Mouse (Mus musculus) lung, postnatal 10 days (tissue): ENCODE measurements around the gene Luzp1.
A peak's percentile ranks its signal among the peaks of the same experiment; 100 is the strongest.

ENCODE experiments used
- DNase-seq: peaks from one replicate; pipeline ENCODE4 v3.0.0; 2021

Luzp1 gene

DNA sequence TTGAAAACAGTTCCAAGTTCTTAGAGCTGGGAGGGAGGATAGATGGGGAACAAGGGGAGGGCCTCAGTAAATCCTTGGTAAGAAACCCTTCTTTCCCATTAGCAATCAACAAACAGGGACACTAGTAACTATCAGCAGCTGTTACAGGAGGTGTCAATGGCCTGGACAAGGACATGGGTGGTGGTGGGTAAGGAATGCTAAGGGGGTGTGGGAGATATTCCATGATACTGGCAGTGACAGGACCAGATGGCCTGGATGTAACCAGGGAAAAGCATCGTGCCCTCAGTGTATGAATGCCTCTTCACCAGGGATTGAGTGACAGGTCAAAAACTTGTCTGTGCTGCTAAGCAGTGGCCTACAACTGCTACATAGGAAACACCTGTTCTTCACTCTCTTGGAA lies 83.5 kb downstream of the Luzp1 start:
- DNase-seq: no peak

DNA sequence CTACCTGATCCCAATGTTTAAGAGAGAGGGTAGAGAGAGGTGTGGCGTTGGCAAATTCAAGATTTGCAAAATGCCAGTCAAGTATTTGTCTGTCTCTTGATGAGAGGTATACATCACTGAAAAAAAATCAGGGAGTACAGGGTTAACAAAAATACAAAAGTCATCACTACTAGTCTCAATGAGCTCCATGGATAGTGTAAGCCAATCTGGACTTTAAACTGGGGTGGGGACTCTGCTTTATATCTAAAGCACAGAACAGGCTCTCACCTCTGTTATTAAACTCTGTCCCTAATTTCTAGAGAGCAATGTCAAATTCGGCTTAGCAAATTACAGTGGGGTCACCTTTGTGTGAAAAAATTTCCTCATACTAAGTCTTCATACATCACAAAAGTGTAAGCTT lies 88.1 kb downstream of the Luzp1 start:
- no peak for DNase-seq

DNA sequence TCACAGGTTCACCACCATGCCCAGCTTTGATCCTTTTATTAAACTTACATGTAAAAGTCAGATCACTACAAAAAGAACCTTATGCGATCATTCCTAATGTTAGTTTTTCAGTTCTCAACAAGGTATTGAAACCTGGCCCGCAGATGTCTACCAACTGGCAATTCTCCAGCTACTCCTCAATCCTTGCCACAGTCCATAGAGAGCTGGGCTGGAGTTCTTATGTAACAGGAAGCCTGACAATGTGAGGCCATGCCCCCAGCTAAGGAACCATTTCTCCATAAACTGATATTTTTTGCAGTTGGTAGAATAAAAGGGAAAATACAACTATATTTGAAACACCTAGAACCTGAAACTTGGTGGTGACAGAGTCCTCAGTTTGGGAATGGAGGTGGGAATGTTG lies 90.1 kb downstream of the Luzp1 start:
- no peak for DNase-seq

DNA sequence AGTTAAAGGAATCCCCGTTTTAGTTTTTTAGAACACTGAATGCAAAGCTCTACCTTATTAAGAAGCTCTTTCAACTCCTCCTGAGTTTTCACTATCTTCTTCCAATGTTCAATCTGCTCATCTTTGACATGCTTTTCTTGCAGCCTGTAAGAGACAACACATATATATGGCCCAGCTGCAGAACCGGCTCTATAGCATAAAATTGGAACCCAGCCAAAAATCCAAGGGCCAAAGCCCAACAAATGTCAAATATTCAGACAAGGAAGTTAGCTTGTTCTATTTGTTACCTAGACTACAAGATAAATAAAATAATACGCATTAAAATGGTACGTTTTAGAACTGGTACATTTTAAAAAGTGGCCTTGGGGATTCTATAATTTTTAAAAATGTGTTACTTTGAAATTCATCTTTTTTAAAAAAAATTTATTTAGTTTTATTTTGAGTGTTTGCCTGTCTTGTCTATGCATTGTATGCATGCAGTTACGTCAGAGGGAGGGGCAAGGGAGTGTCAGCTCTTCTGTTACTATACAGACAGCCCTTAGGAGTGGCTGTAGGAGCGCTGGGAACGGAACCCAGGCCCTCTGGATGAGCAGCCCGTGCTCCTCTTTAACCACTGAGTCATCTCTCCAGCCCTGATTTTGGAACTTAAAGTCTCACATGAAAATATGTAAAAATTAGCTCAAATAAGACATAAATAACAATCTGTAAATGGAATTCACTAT lies 90.9 kb downstream of the Luzp1 start:
- no peak for DNase-seq

DNA sequence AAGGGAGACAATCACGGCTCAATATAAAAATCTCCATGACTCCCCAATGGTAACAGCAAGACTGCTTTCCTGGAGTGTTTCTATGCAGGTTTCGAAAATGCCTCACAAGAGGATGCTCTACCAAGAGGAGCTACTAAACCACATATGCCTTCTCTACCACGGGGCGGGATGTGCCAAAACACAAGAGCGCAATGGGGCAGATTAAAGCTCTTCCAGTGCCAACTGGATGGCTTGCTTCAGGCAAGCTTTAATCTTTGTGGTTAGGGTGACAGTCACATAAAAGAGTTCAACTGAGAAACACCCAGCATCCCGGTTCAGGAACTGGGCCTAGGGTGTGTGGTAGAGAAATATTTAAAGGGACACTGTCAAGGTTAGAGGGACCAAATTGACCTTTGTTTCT lies 93.2 kb downstream of the Luzp1 start:
- no peak for DNase-seq

DNA sequence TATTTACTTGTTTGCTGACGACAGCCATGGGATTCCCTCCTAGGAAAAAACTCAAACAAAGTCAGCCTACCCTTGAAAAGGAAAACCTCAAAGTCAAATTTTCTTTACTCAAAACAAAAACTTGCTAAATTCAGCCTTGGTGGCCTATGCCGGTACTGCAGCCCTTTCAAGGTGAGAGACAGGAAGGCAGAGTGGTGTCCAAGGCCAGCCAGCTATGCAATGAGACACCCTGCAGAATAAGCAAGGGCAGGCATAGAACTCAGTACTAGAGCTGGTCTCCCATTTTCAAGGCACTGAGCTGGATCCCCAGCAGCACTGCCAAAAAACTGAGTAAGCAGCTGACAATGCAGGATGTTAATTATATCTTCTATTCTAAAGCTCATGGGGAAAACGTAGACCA lies 99.1 kb downstream of the Luzp1 start:
- DNase-seq: peak; percentile 6

DNA sequence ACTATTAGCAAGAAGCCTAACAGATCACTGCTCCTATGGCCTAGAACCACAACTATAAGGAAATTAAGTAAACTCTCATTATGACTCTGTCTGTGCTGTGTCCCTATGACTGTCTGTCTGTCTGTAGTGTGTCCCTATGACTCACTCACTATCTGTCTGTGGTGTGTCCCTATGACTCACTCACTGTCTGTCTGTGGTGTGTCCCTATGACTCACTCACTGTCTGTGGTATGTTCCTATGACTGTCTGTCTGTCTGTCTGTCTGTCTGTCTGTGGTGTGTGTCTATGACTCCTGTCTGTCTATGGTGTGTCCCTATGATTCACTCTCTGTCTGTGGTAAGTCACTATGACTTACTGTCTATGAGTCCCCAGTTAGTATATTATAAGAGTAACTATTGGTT lies 100.4 kb downstream of the Luzp1 start:
- DNase-seq: no peak

DNA sequence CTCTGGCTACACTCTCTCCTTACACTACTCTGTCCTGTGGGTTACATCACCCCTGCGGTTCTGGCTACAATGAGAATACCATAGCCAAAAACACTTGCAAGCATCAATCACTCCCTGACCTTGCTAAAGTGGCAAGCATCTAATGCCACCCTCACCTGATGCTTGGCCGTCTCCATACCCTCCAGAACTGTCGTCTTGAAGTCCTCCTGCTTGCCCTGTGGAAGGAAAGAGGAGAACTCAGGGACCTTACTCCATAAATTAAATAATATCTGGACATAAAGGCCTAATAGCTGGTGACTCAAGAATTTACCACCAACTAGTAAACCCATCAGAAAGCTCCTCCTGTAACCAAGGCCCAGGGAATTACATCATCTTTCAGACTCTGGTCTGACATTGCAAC lies 112.3 kb downstream of the Luzp1 start:
- no peak for DNase-seq

DNA sequence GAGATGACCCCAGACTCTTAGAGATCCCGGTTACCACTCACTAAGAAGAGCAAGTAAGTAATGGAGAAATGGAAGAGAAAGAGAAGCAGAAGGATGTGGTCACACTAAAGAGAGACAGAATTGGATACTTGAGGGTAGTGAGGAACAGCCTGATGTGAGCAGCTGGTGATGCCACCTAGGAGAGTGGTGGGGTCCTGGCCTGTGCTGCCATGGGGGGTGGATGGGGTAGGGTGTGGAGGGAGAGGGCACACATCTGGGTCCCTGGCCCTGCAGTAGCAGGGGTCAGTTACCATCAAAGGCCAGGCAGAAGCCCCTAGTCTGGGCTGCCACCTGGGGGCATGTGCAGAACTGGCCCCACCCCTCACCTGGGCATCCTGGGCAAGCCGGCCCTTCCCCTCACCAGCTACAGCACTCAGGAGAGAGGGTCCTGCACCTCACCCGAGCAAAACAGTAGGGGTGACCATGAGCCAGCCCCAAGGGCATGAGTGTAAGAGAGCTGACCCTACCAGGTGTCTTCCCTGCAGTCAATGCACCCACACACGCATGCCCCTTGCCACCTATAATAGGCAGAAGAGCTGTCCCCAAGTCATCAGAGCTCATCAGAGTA lies 117.8 kb downstream of the Luzp1 start:
- no peak for DNase-seq

DNA sequence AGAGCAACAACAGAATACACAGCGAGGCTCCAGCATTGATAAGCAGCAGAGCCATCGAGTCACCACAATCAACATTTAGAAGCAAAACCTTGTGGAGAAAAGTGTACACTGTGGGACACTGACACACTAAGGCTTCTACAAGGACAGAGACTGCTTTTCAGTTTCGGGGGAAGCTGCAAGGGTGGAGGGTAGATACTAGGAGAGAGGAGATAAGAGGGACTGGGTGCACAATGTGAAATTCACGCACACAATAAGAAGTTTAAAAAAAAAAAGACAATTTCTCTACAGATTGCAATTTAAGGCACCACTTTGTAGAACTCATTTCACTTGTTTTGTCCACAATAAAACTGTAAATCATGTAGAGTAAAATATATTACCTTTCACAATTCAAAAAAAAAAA lies 118.4 kb downstream of the Luzp1 start:
- DNase-seq: no peak

DNA sequence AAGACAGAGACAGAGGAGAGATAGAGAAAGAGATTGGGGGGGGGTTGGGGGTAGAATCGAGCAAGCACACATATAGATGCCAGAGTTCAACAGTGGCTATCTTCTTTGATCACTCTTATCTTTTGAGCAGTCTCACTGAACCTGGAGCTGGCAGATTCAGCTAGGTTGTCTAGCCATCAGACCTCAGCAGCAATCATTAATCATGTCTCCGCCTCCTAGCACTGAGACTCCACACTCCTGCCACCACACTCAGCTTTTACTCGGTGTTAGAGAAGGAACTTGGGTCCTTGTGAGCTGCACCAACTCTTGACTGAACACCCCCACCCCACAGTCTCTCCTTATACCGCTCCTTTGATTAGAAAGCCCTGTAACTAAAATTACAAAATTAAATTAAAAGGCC lies 122.5 kb downstream of the Luzp1 start:
- DNase-seq: no peak

DNA sequence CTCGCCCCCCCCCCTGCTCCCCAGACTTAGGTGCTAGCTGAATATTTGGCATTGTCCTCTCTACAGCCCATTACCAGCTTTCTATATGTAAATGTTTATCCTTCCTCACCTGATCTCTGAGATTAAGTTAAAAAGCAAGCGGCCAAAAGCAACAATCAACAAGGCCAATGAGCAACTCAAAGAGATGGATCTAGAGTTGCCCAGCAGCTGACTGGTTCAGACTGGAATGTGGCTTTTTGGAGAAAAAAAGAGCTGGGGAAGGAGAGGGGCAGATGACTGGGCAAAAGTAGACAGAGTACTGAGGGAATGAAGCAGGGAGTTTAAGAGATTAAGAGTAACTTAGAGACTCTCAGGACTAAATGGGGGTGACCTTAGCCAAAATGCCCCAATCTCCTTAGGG lies 124.4 kb downstream of the Luzp1 start:
- no peak for DNase-seq

DNA sequence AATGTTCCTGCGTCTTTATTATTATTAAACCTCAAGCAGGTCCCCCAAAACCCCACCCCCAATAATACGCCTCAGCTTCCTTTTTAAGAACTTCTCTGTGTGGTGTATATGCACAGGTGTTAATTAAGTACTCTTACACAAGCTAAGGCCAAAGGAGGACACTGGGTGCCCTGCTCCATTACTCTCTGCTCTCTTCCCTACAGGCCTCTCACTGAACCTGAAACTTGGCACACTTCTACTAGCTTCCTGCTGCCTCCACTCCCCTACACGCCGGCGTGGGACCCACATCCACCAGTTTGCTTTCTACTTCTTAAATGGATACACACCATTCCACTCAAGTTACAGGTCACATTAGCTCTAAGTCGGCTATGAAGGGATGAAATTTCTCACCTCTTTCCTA lies 125.7 kb downstream of the Luzp1 start:
- DNase-seq: no peak

DNA sequence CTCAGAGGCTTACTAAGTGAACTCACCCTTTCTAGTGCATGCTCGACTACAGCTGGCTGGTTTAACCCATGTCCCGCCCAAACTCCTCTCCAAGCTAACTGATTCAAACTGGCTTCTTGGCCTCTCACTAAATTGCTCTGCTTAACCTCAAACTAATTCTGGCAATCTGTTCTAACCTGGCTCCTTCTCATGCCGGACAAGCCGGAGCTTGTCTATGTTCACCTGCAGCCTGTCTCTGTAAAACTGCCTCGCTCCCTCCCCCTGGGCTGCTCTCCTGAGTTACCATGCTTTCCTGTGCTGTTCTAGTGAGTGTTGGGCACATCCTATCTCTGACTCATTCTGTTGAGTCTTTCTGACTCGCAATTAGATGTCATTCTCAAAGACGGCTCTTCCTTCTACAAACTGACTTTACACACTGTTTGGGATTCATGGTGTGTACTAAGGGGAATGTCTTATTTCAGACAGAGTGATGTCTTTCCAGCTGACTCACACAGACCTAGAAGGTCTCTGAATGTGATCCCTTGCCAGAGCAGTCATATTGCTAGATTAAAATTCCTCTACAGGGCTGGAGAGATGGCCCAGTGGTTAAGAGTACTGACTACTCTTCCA lies 128.8 kb downstream of the Luzp1 start:
- DNase-seq: no peak

DNA sequence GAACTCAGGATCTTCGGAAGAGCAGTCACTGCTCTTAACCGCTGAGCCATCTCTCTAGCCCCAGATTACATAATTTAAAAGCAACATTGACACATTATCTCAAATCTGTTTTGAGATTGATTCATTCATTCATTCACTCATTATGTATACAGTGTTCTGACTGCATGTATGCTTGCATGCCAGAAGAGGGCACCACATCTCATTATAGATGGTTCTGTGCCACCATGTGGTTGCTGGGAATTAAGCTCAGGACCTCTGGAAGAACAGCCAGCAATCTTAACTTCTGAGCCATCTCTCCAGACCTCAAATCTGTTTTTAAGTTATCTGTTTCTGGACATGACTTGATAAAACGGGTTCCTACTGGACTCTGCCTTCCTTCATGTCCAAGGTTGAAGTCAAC lies 130.3 kb downstream of the Luzp1 start:
- no peak for DNase-seq

DNA sequence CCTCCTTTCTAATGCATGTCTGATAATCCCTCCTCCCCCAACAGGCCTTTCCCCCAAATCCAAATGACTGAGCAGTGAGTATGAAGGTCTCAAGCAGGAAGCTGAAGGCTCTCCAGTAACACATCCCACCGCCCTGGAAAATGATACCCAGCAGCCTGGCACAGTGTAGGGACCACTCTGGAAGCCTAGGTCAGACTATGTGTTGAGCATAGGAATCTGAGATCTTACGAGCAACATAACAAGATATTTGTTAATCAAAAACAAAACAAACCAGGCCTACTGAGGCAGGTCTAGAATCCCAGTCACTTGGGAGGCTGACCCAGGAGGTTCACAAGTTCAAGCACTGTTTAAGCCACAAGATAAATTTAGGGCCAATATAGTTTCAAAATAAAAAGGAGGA lies 131.0 kb downstream of the Luzp1 start:
- DNase-seq: no peak

DNA sequence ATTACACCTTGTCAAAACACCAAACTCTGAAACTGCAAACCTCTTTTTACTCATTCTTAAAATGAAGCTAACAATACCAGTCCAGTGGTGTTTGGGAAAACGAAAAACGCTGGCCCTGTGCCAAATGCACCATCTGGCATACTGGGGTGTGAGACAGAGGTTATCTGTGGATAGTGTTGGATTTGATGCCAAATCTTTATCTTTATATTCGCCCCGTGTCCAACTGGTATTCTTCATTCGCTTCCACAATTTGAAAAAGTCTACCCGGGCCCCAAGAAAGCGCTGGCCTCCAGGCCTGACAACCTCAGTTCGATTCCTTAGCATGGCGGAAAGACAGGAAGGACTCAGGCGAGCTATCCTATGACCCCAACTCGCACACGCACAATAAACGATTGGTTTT lies 131.9 kb downstream of the Luzp1 start:
- DNase-seq: peak; percentile 68

DNA sequence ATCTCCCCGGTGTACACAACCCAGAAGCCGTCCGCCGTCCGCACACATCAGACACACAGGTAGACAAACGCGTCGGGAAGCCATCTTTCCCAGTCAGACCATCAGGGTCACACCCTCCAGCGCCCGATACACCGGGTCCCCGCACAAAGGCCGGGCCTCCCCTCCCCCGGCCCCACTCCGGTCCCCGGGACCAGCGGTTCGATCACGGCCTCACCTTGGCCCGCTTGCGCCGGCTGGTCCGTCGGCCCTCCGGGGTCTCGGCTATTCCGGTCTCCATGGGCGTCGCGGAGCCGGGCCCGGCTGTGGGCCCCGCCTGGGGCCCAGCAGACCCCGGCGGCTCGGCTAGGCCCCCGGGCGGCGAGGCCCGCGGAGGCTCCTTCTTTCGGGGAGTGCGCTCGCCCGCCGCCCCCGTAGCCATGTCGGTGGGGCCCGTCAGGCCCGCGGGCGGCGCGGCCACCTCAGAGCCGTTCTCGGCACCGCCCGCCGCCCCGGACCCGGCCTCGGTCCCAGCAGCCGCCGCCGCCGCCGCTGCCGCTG lies 132.5 kb downstream of the Luzp1 start:
- peak; percentile 44 for DNase-seq

DNA sequence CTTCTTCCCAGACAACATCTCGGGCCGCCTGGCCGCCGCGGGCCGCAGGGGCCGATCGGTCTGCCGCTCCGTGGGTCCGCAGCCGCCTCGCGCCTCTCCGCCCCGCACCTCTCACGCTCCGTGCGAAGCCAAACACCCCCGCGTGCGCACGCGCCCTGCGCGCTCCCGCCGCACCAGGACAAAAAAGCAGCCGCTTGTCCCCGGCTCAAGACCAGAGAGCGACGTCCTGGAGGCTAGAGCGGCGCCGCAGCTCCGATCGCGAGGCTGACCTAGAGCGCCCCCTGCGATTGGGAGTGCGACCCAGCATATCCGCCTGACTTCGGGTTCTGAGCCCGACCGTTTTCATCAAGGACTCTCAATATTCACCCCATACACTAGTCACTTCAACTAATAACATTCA lies 133.0 kb downstream of the Luzp1 start, which contains the start of gene Kdm1a:
Gene Kdm1a (minus strand): TSS at position 156 of the 400 bp plus-strand sequence.
- DNase-seq: peak; percentile 96
